Mouse (Mus musculus) hindbrain, embryonic 15.5 days (tissue): Measurements from ENCODE around the gene Plac9a. TPM values are rescaled to one million over a fixed set of nuclear protein-coding genes. Genes with fewer than 3 reads are reported as not detected.
A peak's percentile ranks its signal among the peaks of the same experiment; 100 is the strongest.
"Not testable (repeated sequence)": the region's sequence is repeated elsewhere in the genome, so short reads cannot be mapped to it uniquely, and the experiment has no call there.

ENCODE experiments used
- ATAC-seq: fragments of 200-750 bp; cut with Nextera tagmentation; 2 replicates; pipeline ENCODE4 v1.8.0; 2017; ENCODE audit warnings: low read depth, moderate number of reproducible peaks, moderate TSS enrichment; ENCODE audit not compliant: low FRiP score
- H3K27ac ChIP-seq: fragments of 300-500 bp; sonication (generic); replicated peaks from 2 replicates; pipeline ENCODE4 v1.5.1; 2015; ENCODE audit warnings: mild to moderate bottlenecking, inconsistent platforms
- H3K27me3 ChIP-seq: fragments of 300-500 bp; sonication (generic); 2 replicates; pipeline ENCODE4 v1.6.1; 2015; ENCODE audit warnings: control low read depth, inconsistent platforms
- H3K36me3 ChIP-seq: fragments of 300-500 bp; sonication (generic); 2 replicates; pipeline ENCODE4 v1.6.1; 2015; ENCODE audit warnings: control low read depth, inconsistent platforms
- H3K4me1 ChIP-seq: fragments of 300-500 bp; sonication (generic); replicated peaks from 2 replicates; pipeline ENCODE4 v1.6.1; 2015; ENCODE audit warnings: control low read depth, inconsistent platforms
- H3K4me2 ChIP-seq: fragments of 300-500 bp; sonication (generic); 2 replicates; pipeline ENCODE4 v1.6.1; 2015; ENCODE audit warnings: moderate library complexity, mild to moderate bottlenecking, inconsistent platforms
- H3K4me3 ChIP-seq: fragments of 300-500 bp; sonication (generic); 2 replicates; pipeline ENCODE4 v1.5.1; 2015; ENCODE audit warnings: mild to moderate bottlenecking, inconsistent platforms
- H3K9ac ChIP-seq: fragments of 300-500 bp; sonication (generic); 2 replicates; pipeline ENCODE4 v1.6.1; 2015; ENCODE audit warnings: inconsistent platforms
- H3K9me3 ChIP-seq: fragments of 300-500 bp; sonication (generic); 2 replicates; pipeline ENCODE4 v1.6.1; 2016; ENCODE audit warnings: control low read depth, inconsistent platforms
- WGBS: fragments of 180-500 bp; shearing (Covaris S2); methylation state at CpG from one replicate; pipeline ENCODE4 v1.1.7; 2015; 5-methylcytosine and 5-hydroxymethylcytosine counted together
- polyA plus RNA-seq: library from polyadenylated mRNA; unstranded; fragments of >200 nt; fragmentation: Nextera tagmentation; extraction: Ambion mirVana; gene quantifications from 2 replicates; pipeline ENCODE4 v1.2.1, GENCODE M21; 2015

Gene Plac9a
- polyA plus RNA-seq: not detected in 2 replicates

DNA sequence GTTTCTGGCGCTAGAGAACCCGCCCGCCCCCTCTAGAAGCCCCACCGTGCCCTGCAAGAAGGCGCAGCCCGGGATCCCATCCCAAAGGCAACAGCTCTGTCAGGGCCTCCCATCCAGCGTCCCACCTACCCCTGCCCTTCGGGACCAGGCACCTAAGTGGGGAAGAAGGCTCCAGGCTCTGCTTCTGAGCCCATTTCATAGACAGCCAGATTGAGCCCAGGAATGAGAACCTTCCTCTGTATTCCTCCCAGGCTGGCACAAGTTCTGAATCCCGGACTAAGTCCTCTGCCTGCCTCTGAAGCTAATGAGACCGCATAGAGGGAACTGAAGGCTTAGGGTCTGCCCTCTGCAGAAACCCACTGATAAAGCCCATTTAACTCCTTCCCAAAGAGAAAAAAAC lies at the start of gene Plac9a:
TSS of gene Plac9a (minus strand) at position 101 of the 400 bp plus-strand sequence.
- not testable (repeated sequence) for H3K36me3 ChIP-seq, H3K4me1 ChIP-seq, H3K9me3 ChIP-seq, H3K27me3 ChIP-seq, H3K27ac ChIP-seq, H3K9ac ChIP-seq, H3K4me2 ChIP-seq, H3K4me3 ChIP-seq, ATAC-seq
- WGBS: no CpG with 5 or more reads among the region's 10 CpGs

DNA sequence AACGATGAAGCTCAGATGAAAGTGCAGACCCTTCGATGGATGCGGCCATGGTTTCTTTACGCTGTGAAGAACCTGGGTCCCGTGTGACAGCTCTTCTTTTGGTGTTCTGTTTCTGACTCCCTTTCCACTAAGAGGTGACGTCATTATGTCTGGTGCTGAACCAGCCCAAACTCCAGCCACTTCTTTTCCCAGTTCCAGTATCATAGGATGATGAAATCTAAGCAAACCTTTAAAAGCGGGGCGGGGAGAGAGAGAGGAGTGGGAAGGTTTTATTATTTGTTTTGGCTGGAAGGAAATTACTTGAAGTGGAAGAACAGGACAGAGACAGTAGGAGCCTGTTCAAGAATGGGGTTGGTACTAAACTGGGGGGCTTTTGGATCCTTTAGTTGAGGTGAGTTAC lies 35.1 kb upstream of the Plac9a start, which contains the start of gene Cphx1:
TSS of gene Cphx1 (plus strand) at position 301 of the 400 bp plus-strand sequence.
- H3K9me3 ChIP-seq, H3K27me3 ChIP-seq, H3K9ac ChIP-seq, H3K27ac ChIP-seq, H3K4me2 ChIP-seq, H3K4me3 ChIP-seq, H3K36me3 ChIP-seq, ATAC-seq, H3K4me1 ChIP-seq: not testable (repeated sequence)
- no CpG with 5 or more reads among the region's 8 CpGs for WGBS

DNA sequence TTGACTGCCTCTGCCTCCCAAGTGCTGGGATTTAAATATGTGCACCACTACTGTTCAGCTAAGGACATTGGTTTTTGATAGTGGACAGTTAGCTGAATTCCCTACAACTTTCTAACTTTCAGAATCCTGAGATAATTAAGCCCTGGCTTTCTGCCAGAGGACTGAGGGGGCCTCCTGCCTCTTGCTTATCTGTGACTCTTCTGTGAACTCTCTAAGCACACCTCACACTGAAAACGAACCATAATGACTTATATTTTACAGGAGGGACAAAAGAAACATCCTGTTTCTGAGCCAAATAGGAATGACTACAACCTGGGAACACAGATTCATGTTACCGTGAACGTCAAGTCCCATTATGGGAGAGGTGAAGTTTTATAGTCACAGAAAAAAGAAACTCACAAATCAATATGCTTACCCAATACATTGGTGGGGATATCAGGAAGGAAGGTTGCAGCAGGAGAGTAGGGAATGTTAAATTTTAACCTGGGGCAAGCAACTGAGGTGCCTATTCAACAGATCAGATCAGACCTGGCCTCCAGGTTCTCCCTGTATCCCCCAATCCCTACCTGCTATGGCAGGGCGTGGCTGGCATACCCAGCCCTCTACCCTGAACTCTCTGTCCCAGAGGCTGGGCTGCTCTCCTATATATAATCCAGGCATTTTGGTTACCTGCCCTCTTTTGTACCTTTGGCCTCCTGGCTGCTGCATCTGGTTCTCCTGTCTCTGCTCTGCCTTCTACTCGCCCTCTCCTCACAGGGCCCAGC lies 34.1 kb upstream of the Plac9a start:
- H3K4me3 ChIP-seq, H3K9me3 ChIP-seq, ATAC-seq, H3K27me3 ChIP-seq, H3K9ac ChIP-seq, H3K4me2 ChIP-seq, H3K27ac ChIP-seq, H3K4me1 ChIP-seq, H3K36me3 ChIP-seq: not testable (repeated sequence)
- no CpG with 5 or more reads among the region's 5 CpGs for WGBS

DNA sequence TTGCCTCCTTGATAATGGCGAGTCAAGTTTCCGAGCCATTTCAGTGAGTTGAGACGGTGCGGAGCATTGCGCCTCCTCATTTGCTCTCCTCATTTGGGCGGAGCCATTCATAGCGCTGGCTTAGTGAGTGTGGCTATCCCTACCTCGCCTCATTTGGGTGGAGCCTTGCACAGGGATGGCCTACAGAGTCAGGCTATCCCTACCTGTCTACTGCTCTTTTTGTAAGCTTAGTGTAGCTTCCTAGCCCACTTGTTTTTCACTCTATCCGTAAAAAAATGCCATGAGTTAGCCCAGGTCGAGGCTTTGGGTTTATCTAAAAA lies 24.6 kb upstream of the Plac9a start, which contains the start of gene Tmem254a:
TSS of gene Tmem254a (minus strand) at position 111 of the 320 bp plus-strand sequence.
- not testable (repeated sequence) for H3K27ac ChIP-seq, H3K4me1 ChIP-seq, H3K4me2 ChIP-seq, H3K9me3 ChIP-seq, H3K4me3 ChIP-seq, H3K36me3 ChIP-seq, H3K27me3 ChIP-seq, H3K9ac ChIP-seq
- ATAC-seq: peak; percentile 87; the same call in 1 of the 2 replicates
- no CpG with 5 or more reads among the region's 10 CpGs for WGBS

DNA sequence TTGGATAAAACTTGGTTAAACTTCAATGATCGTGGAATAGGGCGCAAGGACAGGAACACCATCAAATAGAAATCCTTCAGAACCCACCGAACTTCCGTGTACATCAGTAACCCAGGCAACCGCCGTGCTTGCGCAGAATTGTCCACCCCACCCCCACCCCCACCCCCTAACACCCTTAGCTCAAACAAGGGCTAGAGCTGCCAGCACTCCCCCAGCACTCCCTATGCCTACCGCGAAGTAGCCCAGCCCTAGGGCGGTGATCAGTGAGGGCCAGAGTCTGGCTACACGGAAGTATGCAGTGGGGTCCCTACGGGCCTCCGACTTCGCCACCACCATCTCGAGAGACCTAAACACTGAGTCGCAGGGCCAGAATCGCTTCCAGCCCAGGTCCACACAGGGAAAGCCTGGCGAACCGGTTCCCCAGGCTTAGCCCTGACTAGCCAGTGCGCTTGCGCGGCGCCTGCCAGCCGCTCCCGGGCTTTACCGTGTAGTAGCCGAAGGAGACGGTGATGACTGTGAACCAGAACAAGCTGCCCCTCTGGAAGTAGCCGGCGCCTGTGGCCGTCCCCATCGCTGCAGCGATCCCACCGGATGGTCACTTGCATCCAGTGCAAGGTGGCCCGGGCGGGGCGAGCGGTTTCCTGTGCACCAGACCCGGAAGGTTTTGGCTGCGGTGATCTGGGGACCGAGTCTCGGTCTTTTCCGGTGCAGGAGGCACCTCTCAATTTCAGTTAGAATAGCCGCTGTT lies 24.1 kb upstream of the Plac9a start:
- H3K4me3 ChIP-seq, H3K36me3 ChIP-seq, H3K27ac ChIP-seq, H3K4me1 ChIP-seq, H3K9me3 ChIP-seq, H3K4me2 ChIP-seq, H3K9ac ChIP-seq, H3K27me3 ChIP-seq: not testable (repeated sequence)
- no CpG with 5 or more reads among the region's 44 CpGs for WGBS
- peak; percentile 92 for ATAC-seq

DNA sequence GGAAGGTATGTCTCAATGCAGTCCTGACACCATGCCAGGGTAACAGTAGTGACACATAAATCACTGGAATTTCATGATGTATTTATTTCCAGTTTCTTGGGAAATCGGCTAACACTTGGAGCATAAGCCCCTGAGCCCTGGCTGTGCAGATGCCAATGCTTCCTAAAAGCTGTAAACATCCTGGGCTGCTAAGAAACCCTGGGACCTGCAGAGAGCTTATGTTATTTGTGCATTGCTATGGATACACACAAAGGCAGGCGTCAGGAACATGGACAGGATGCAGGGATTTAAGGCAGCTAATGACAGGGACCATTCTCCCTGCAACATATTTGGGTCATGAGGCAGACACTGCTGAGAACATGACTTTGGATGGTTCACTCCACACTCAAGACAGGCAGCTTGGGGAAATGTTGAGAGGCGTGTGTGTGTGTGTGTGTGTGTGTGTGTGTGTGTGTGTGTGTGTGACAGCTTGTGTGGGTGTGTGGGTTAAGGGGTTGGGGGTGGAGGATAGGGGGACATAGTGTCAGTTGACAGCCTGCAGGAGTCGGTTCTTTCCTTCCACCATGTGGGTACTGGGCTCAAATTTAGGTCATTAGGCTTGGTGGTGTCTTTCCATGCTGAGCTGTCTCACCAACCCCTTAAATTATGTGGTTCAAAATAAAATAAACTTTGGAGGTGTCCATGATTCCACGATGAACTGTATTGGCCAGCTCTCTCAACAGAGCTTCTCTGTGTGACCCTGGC lies 15.7 kb upstream of the Plac9a start:
- not testable (repeated sequence) for H3K4me2 ChIP-seq, H3K4me3 ChIP-seq, H3K36me3 ChIP-seq, H3K9ac ChIP-seq, H3K9me3 ChIP-seq, ATAC-seq, H3K4me1 ChIP-seq, H3K27me3 ChIP-seq, H3K27ac ChIP-seq
- WGBS: no CpG with 5 or more reads among the region's 5 CpGs

DNA sequence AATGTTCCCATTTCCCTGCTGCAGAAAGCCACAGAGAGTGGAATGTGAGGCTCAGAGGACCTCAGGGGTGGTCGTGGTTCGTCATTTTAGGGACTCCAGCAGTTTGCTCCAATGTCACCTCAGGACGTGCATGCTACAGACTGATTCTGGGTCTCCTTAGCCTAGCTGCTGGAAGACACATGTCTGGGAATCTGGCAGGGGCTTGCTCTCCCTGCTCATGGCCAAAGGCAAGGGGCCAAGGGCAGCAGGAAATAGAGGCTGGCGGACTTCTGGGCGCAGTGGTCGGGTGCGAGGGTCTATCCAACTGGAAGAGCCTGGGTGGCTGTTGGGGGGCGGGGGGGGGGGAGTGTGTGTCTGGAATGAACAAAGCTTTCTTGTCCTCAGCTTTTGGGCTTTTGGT lies 6.1 kb upstream of the Plac9a start:
- H3K27ac ChIP-seq, H3K4me1 ChIP-seq, ATAC-seq, H3K36me3 ChIP-seq, H3K9ac ChIP-seq, H3K9me3 ChIP-seq, H3K4me2 ChIP-seq, H3K4me3 ChIP-seq, H3K27me3 ChIP-seq: not testable (repeated sequence)
- WGBS: no CpG with 5 or more reads among the region's 8 CpGs

DNA sequence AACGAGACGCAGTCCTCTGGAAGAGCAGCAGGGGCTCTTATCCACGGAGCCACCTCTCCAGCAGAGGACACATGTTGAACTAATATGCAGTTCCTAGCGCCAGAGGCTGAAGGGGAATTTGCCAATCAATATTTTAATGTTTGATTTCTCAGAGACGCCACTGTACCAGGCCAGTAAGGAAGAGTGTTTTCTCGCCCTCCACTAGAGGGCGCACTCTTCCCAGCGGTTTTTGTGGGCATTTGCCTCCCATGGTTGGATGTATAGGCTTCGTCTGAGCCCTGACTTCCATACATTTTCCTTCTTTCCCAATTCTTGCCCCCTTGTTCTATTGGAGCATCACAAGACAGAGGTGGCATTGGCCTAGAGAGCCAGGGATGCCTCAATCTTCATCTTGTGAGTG lies 4.4 kb upstream of the Plac9a start:
- WGBS: no CpG with 5 or more reads among the region's 9 CpGs
- not testable (repeated sequence) for H3K9ac ChIP-seq

DNA sequence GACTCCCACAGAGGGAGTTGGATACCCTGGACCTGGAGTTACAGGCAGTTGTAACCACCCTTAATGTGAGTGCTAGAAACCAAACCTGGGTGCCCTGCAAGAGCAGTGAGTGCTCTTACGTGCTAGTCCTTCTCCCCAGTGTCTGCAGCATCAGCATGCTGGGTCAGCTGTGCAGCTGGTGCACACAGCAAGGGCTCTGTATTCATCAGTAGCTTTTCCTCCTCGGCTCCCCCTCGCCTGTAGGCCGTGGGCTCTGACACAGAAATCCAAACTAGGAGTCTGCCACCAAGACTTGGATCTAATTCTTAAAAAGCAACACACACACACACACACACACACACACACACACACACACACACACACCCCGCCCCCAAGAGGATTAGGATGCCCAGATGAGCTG lies 2.3 kb upstream of the Plac9a start:
- H3K9me3 ChIP-seq, H3K27me3 ChIP-seq, H3K4me2 ChIP-seq, H3K9ac ChIP-seq, H3K27ac ChIP-seq, ATAC-seq, H3K4me1 ChIP-seq, H3K36me3 ChIP-seq, H3K4me3 ChIP-seq: not testable (repeated sequence)
- WGBS: 40% methylated on average over 1 of the region's 5 CpGs

More for the DNA sequence above, 4.4 kb upstream of the Plac9a start:
- H3K27me3 ChIP-seq, H3K4me2 ChIP-seq, H3K4me3 ChIP-seq, ATAC-seq, H3K4me1 ChIP-seq, H3K9me3 ChIP-seq, H3K27ac ChIP-seq, H3K36me3 ChIP-seq: not testable (repeated sequence)

DNA sequence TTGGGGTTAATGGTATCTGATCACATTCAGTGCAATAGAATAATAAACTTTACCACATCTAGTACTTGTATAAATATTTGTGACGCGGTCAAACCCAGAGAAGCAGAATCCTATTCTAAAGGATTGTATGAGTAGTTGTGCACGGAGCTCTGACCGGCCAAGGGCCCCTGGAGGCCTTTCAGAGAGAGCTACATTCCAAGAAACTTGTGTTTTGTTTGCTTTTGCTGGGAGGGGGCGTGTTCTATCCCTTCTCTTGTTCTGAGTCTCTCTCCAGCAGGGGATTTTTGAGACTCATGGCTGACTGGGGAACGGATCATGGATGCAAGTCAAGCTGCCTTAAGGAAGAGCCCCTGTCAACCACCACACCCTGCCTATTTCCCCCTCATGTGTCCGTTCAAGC lies 7.2 kb downstream of the Plac9a start:
- not testable (repeated sequence) for H3K4me3 ChIP-seq, H3K9ac ChIP-seq, H3K4me2 ChIP-seq, ATAC-seq, H3K9me3 ChIP-seq, H3K27ac ChIP-seq, H3K36me3 ChIP-seq, H3K4me1 ChIP-seq, H3K27me3 ChIP-seq
- WGBS: no CpG with 5 or more reads among the region's 7 CpGs

DNA sequence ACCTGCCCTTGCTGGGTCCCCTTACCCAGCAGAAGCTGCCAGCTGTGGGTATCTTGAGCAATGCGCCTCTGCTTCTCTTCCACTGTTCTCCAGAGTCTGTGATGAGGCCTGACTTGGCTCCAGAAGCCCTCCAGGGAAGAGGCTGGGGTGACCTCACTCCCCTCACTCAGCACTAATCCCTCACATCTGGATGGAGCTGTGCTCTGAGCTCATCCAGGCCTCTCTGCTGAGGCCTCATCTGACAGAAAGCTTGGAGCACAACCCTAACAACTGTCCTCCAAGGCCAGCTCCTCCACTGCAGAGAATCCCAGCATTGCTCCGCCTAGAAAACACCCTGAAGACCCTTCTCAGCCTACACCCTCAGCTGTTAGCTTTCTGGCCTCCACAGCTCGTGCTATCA lies 8.3 kb downstream of the Plac9a start:
- not testable (repeated sequence) for H3K27me3 ChIP-seq, H3K9ac ChIP-seq, H3K4me1 ChIP-seq, H3K27ac ChIP-seq, ATAC-seq, H3K4me3 ChIP-seq, H3K36me3 ChIP-seq, H3K4me2 ChIP-seq, H3K9me3 ChIP-seq
- WGBS: no CpG with 5 or more reads among the region's 3 CpGs

DNA sequence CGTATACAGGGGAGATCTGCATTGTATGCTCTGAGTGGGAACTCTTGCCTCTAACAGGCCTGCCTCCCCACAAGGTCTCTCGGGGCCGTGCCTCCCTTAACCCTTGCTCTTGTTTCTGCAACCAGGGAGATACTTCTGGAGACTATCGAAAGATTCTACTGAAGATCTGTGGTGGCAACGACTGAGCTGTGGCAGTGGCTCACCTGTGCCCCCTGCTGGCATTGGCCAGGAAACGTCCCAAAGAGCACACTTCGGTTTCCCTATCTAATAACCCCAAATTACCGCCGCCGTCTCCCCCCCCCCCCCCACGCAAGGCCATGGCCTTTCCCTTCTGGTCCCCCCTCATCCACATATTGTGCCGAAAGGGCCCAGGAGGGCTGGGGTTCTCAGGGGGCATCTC lies 17.0 kb downstream of the Plac9a start:
- WGBS: no CpG with 5 or more reads among the region's 12 CpGs
- not testable (repeated sequence) for H3K4me1 ChIP-seq, H3K27ac ChIP-seq, H3K9ac ChIP-seq, H3K36me3 ChIP-seq, H3K9me3 ChIP-seq, H3K4me2 ChIP-seq, H3K4me3 ChIP-seq, ATAC-seq, H3K27me3 ChIP-seq
